Mouse (Mus musculus) C2C12 (cell line): Measurements from ENCODE around the gene Radil. TPM values are rescaled to one million over a fixed set of nuclear protein-coding genes. Genes with fewer than 3 reads are reported as not detected.

Experiments
- H3K27me3 ChIP-seq: one replicate; pipeline ENCODE4 v1.6.1; 2011; ENCODE audit not compliant: control insufficient read depth, insufficient read depth, insufficient read length
- H3K36me3 ChIP-seq: one replicate; pipeline ENCODE4 v1.6.1; 2011; ENCODE audit not compliant: control insufficient read depth, insufficient read depth
- H3K4me3 ChIP-seq: one replicate; pipeline ENCODE4 v1.5.1; 2011; ENCODE audit warnings: mild to moderate bottlenecking, control low read depth; ENCODE audit not compliant: poor library complexity, insufficient read depth, severe bottlenecking
- H3K79me2 ChIP-seq: one replicate; pipeline ENCODE4 v1.6.1; 2011; ENCODE audit not compliant: control insufficient read depth, insufficient read depth
- H3K79me3 ChIP-seq: one replicate; pipeline ENCODE4 v1.6.1; 2011; ENCODE audit warnings: low read depth, control low read depth
- H3ac ChIP-seq: one replicate; pipeline ENCODE3; 2011; ENCODE audit warnings: low read depth; ENCODE audit not compliant: control insufficient read depth, insufficient read length
- CEBPB ChIP-seq: IDR thresholded peaks from one replicate; pipeline ENCODE4 v1.6.1; 2011; ENCODE audit warnings: low read depth, mild to moderate bottlenecking, control low read depth, moderate library complexity
- CTCF ChIP-seq: IDR thresholded peaks from one replicate; pipeline ENCODE4 v1.5.1; 2011; ENCODE audit not compliant: control insufficient read depth, insufficient read depth, insufficient read length
- FOSL1 ChIP-seq: IDR thresholded peaks from one replicate; pipeline ENCODE4 v1.8.0; 2011; ENCODE audit warnings: mild to moderate bottlenecking, low read length; ENCODE audit not compliant: poor library complexity, insufficient read depth, severe bottlenecking
- MAX ChIP-seq: IDR thresholded peaks from one replicate; pipeline ENCODE4 v1.6.1; 2011; ENCODE audit warnings: mild to moderate bottlenecking, control low read depth
- MYOD1 ChIP-seq: IDR thresholded peaks from one replicate; pipeline ENCODE4 v1.6.1; 2011; ENCODE audit warnings: low read depth; ENCODE audit not compliant: control insufficient read depth, insufficient read length
- MYOG ChIP-seq: IDR thresholded peaks from one replicate; pipeline ENCODE4 v1.6.1; 2011; ENCODE audit not compliant: control insufficient read depth, insufficient read length; ENCODE audit errors: extremely low read depth
- USF1 ChIP-seq: IDR thresholded peaks from one replicate; pipeline ENCODE4 v1.6.1; 2011; ENCODE audit warnings: low read depth, mild to moderate bottlenecking, control low read depth, moderate library complexity
- polyA plus RNA-seq: library from polyadenylated mRNA; unstranded; fragments of >200 nt; fragmentation: generic; extraction: Trizol; gene quantifications from one replicate; pipeline ENCODE4 v1.2.1, GENCODE M21; 2012; ENCODE audit warnings: missing spikeins

Radil gene
- polyA plus RNA-seq, 1 experiment = 2.5 TPM

DNA sequence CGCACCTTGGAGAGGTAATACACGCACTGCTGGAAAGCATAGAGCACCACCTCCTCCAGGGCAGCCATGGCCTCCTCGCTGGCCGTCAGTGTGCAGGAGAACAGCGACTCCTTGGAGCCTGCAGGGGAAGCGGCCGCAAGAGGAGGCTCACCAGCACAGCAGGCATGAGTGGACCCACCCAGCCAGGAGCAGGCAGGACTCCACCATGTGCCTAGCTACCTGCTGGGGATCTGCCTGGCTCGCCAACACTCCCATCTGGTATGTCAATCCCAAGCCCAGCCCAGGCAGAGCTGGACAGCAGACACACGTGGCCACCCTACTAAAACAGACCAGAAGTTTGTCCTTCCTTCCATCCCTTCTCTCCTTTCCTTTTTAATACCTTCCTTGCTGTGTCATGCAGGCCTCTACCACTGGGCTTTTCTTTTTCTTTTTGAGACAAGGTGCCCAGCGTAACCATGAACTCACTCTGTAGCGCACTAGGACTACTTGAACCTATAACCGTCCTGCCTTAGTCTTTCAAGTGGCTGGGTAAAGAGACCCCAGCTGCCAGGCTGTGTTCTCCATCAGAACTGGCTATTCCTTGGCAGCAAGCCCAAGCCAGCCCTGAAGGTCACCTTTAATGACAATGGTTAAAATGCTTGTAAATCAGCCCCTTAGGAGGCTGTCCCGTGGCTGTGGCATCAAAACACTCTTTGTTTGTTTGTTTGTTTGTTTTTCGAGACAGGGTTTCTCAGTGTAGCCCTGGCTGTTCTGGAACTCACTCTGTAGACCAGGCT is 55.4 kb downstream of the Radil start:
- H3K27me3 ChIP-seq = no peaks in the 10 kb centered on the region
- H3K79me3 ChIP-seq = no peaks in the 10 kb centered on the region
- H3ac ChIP-seq = no peak overlapping the region
- no peak for TF ChIP-seq FOSL1
- TF ChIP-seq CEBPB = no peak
- no peak for TF ChIP-seq MYOD1
- no peak for TF ChIP-seq CTCF
- TF ChIP-seq USF1 = no peak
- no peak for TF ChIP-seq MYOG
- no peak for TF ChIP-seq MAX
- no peaks in the 10 kb centered on the region for H3K36me3 ChIP-seq
- no peak overlapping the region for H3K4me3 ChIP-seq
- no peaks in the 10 kb centered on the region for H3K79me2 ChIP-seq

DNA sequence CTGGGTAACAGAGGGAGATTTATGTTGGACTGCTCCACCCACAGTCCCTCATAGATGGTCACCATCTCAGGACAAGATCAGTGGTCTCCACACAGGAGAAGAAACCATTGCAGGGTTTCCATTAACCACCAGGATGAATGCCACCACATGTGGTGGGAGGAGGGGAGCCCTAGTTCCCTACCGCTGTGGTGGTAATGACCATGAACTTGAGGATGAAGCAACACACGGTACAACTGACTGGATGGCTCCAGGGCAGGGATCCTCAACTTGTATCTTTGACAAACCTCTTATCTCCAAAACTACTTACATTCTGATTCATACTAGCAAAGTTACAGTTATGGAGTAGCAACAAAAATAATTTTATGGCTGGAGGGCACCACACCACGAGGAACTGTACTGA is 57.6 kb downstream of the Radil start:
- H3K4me3 ChIP-seq = no peak overlapping the region
- H3K79me3 ChIP-seq = no peaks in the 10 kb centered on the region
- no peaks in the 10 kb centered on the region for H3K79me2 ChIP-seq
- no peak overlapping the region for H3ac ChIP-seq
- no peaks in the 10 kb centered on the region for H3K27me3 ChIP-seq
- no peak for TF ChIP-seq CTCF
- no peak for TF ChIP-seq CEBPB
- TF ChIP-seq MYOD1 = no peak
- TF ChIP-seq MYOG = no peak
- no peaks in the 10 kb centered on the region for H3K36me3 ChIP-seq

DNA sequence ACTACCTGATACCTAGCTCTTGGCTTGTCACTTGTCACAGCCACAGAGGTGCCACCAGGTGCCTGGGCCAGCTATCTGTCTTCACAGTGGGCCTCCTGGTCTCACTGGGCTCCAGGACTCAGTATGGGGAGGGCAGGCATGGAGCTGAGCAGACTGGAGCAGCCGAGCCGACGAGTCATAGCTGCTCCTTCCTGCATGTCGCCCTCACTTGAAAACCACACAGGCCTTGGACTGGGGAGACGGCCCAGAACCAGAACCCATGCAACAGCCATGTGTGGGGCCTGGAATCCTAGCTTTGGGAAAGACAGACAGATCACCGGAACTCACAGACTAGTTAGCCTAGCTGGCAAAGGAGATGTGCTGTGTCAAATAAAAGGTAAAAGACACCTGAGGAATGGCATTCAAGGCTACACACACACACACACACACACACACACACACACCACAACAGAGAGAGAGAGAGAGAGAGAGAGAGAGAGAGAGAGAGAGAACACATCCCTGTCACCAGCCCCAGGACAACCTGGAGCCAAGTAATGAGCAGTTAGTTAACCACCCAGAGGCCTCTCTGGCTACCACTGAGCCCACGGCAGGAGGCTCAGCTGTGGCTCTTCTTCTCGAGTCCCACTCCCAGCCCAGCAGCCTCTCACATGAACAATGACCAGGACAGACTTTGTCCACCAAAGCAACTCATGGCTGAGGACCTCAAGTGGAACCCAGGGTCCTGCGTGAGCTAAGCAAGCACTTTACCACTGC is 60.8 kb downstream of the Radil start:
- H3K36me3 ChIP-seq = no peaks in the 10 kb centered on the region
- H3ac ChIP-seq = no peak overlapping the region

DNA sequence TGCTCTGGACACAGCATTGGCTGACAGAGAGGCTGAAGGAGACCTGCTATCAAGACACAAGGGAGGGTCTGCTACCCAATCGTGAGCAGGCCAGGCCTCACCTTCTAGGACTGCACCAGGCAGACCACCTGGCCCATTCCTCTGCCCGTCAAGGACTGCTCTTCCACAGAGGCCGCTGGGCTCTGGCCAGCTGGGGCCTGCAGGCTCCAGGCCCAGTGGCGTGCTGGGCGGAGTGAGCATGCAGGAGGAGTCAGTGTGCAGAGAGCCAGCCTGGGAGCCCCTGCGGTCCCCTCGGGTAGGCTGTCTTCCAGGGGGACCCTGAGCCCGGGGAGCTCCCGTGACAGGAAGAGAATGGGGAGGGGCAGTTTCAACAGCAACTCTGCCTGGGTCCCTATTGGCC is 64.2 kb downstream of the Radil start:
- no peak overlapping the region for H3K4me3 ChIP-seq
- H3ac ChIP-seq = no peak overlapping the region
- TF ChIP-seq MAX (no peak), FOSL1 (no peak), USF1 (no peak), MYOG (no peak), CTCF (no peak), MYOD1 (no peak), CEBPB (no peak)
- H3K79me2 ChIP-seq = no peaks in the 10 kb centered on the region
- H3K27me3 ChIP-seq = peaks cover 5% of the 10 kb centered on the region
- no peaks in the 10 kb centered on the region for H3K79me3 ChIP-seq
- H3K36me3 ChIP-seq = no peaks in the 10 kb centered on the region

More for the DNA sequence above, 60.8 kb downstream of the Radil start:
- peaks cover 5% of the 10 kb centered on the region for H3K27me3 ChIP-seq
- no peaks in the 10 kb centered on the region for H3K79me2 ChIP-seq
- no peaks in the 10 kb centered on the region for H3K79me3 ChIP-seq
- H3K4me3 ChIP-seq = no peak overlapping the region
- TF ChIP-seq CTCF (no peak), CEBPB (no peak), MAX (no peak), MYOG (no peak), USF1 (no peak)

DNA sequence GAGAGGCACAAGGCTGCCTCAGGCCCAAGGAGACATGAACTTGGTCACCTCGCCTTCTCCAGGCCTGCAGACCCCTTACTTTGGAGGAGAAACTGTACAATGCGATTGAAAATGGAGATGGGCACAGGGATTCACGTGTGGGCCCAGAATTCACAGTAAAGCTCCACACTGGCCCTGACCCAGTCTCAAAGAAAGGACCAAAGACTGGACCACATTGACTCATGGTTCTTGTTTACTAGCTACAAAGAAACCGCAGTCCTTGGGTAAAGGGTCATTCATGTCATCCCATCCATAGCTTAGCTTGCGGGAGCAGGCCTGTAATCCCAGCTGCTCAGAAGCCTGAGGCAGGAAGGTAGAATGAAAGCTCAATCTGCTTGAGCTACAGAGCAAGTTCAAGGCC is 67.3 kb downstream of the Radil start:
- H3K79me2 ChIP-seq = no peaks in the 10 kb centered on the region
- TF ChIP-seq CTCF (no peak), CEBPB (no peak)
- no peaks in the 10 kb centered on the region for H3K79me3 ChIP-seq
- no peaks in the 10 kb centered on the region for H3K36me3 ChIP-seq
- H3ac ChIP-seq = no peak overlapping the region
- H3K4me3 ChIP-seq = no peak overlapping the region
- H3K27me3 ChIP-seq = peaks cover 5% of the 10 kb centered on the region

DNA sequence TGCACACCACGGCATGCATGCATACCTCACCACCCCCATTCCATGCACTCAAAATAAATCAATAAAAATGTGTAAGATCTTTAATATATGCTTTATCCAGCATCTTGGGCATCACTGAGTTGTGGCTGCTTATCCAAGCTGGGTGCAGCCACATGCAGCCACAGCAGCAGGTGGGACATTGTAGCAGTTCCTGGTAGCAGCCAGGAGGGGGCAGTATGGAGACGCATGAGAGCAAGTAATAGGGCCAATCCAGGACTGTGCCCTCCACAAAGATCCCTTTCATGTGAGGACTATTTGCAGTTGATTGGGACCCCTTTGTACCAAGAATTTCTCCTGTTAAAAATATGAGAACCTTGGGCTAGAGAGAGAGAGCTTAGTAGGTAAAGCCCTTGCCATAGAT is 68.4 kb downstream of the Radil start:
- Histone ChIP-seq H3K27me3 (peaks cover 4% of the 10 kb centered on the region), H3ac (no peak overlapping the region), H3K79me2 (no peaks in the 10 kb centered on the region), H3K4me3 (no peak overlapping the region), H3K36me3 (no peaks in the 10 kb centered on the region), H3K79me3 (no peaks in the 10 kb centered on the region)
- TF ChIP-seq CTCF = peak; percentile 48
- no peak for TF ChIP-seq MYOD1
